Mouse (Mus musculus): ENCODE results near the gene Zfp830. TPM values are rescaled to one million over a fixed set of nuclear protein-coding genes. Genes with fewer than 3 reads are reported as not detected.

Zfp830 gene
- polyA plus RNA-seq, 1 experiment from 2014 or later = 42.5 TPM

GRCm38 (mm10) chr11:82764438-82764924 is 336 bp downstream of the Zfp830 start:
- Histone ChIP-seq H3K4me3 (replicated peaks) (peak overlapping the region; percentile 94), H3K4me2 (peak overlapping the region; percentile 90), H3K27ac (peak overlapping the region; percentile 95), H3K9ac (replicated peaks) (peak overlapping the region; percentile 92), H3K27me3 (no peaks in the 10 kb centered on the region), H3K9me3 (peaks cover 4% of the 10 kb centered on the region; the same call in 1 of the 2 replicates), H3K4me1 (replicated peaks) (peaks cover 21% of the 10 kb centered on the region), H3K36me3 (peaks cover 11% of the 10 kb centered on the region; the same call in 1 of the 2 replicates)
- peak; percentile 84 for ATAC-seq (ENCODE audit: insufficient number of reproducible peaks, insufficient read depth, low FRiP score, low TSS enrichment, low read depth)
- 1% methylated on average over 28 of the region's 28 CpGs for WGBS

GRCm38 (mm10) chr11:82780134-82780533 is 16.0 kb downstream of the Zfp830 start:
- Histone ChIP-seq H3K27me3 (no peaks in the 10 kb centered on the region), H3K9ac (replicated peaks) (peak overlapping the region; percentile 96), H3K36me3 (peaks cover 20% of the 10 kb centered on the region), H3K4me1 (replicated peaks) (peaks cover 17% of the 10 kb centered on the region), H3K27ac (no peak overlapping the region), H3K4me3 (replicated peaks) (peak overlapping the region; percentile 89), H3K9me3 (no peaks in the 10 kb centered on the region), H3K4me2 (peak overlapping the region; percentile 55)
- WGBS = 58% methylated on average over 5 of the region's 5 CpGs
- ATAC-seq (ENCODE audit: insufficient number of reproducible peaks, insufficient read depth, low FRiP score, low TSS enrichment, low read depth) = no peak

GRCm38 (mm10) chr11:82780983-82781903 is 17.1 kb downstream of the Zfp830 start, which contains the start of gene Lig3:
Gene Lig3, plus strand, starts transcription at chr11:82781108.
- H3K27ac ChIP-seq = peak within 1 kb of the TSS; percentile 98
- peaks cover 17% of the 10 kb centered on the region for H3K4me1 ChIP-seq (replicated peaks)
- peaks cover 31% of the 10 kb centered on the region for H3K36me3 ChIP-seq
- H3K27me3 ChIP-seq = no peaks in the 10 kb centered on the region
- peak within 1 kb of the TSS; percentile 96 for H3K9ac ChIP-seq (replicated peaks)
- ATAC-seq (ENCODE audit: insufficient number of reproducible peaks, insufficient read depth, low FRiP score, low TSS enrichment, low read depth) = peak; percentile 93
- WGBS = under 1% methylated on average over 74 of the region's 90 CpGs
- H3K4me2 ChIP-seq = peak within 1 kb of the TSS; percentile 55
- H3K4me3 ChIP-seq (replicated peaks) = peak within 1 kb of the TSS; percentile 89
- H3K9me3 ChIP-seq = no peaks in the 10 kb centered on the region

GRCm38 (mm10) chr11:82782197-82782596 is 18.1 kb downstream of the Zfp830 start:
- no peak for ATAC-seq (ENCODE audit: insufficient number of reproducible peaks, insufficient read depth, low FRiP score, low TSS enrichment, low read depth)
- Histone ChIP-seq H3K36me3 (peaks cover 41% of the 10 kb centered on the region), H3K27me3 (no peaks in the 10 kb centered on the region), H3K9me3 (no peaks in the 10 kb centered on the region), H3K4me3 (replicated peaks) (peak overlapping the region; percentile 89), H3K4me1 (replicated peaks) (peaks cover 17% of the 10 kb centered on the region), H3K9ac (replicated peaks) (peak overlapping the region; percentile 96), H3K4me2 (peak overlapping the region; percentile 55), H3K27ac (0 out of 2 replicates have a peak overlapping the region, but pooled peaks have one; percentile 98)
- WGBS = 45% methylated on average over 6 of the region's 6 CpGs

GRCm38 (mm10) chr11:82783453-82783852 is 19.3 kb downstream of the Zfp830 start:
- no peak overlapping the region for H3K4me3 ChIP-seq (replicated peaks)
- H3K27ac ChIP-seq = no peak overlapping the region
- H3K36me3 ChIP-seq = peaks cover 53% of the 10 kb centered on the region

GRCm38 (mm10) chr11:82806656-82807055 is 42.5 kb downstream of the Zfp830 start:
- 90% methylated on average over 3 of the region's 3 CpGs for WGBS
- Histone ChIP-seq H3K27ac (no peak overlapping the region), H3K9me3 (no peaks in the 10 kb centered on the region), H3K4me1 (replicated peaks) (no peaks in the 10 kb centered on the region), H3K36me3 (peaks cover 45% of the 10 kb centered on the region), H3K4me3 (replicated peaks) (no peak overlapping the region), H3K4me2 (no peak overlapping the region), H3K27me3 (no peaks in the 10 kb centered on the region), H3K9ac (replicated peaks) (no peak overlapping the region)
- ATAC-seq (ENCODE audit: insufficient number of reproducible peaks, insufficient read depth, low FRiP score, low TSS enrichment, low read depth) = no peak

More at GRCm38 (mm10) chr11:82783453-82783852, 19.3 kb downstream of the Zfp830 start:
- H3K4me1 ChIP-seq (replicated peaks) = peaks cover 17% of the 10 kb centered on the region
- WGBS = 90% methylated on average over 11 of the region's 11 CpGs
- no peaks in the 10 kb centered on the region for H3K27me3 ChIP-seq
- no peak for ATAC-seq (ENCODE audit: insufficient number of reproducible peaks, insufficient read depth, low FRiP score, low TSS enrichment, low read depth)
- no peaks in the 10 kb centered on the region for H3K9me3 ChIP-seq
- H3K9ac ChIP-seq (replicated peaks) = no peak overlapping the region; the same call in 1 of the 2 replicates
- no peak overlapping the region for H3K4me2 ChIP-seq

GRCm38 (mm10) chr11:82807370-82807769 is 43.2 kb downstream of the Zfp830 start:
- Histone ChIP-seq H3K4me3 (replicated peaks) (no peak overlapping the region), H3K9ac (replicated peaks) (no peak overlapping the region), H3K4me1 (replicated peaks) (no peaks in the 10 kb centered on the region), H3K36me3 (peaks cover 40% of the 10 kb centered on the region), H3K9me3 (no peaks in the 10 kb centered on the region), H3K4me2 (no peak overlapping the region), H3K27ac (no peak overlapping the region), H3K27me3 (no peaks in the 10 kb centered on the region)
- ATAC-seq (ENCODE audit: insufficient number of reproducible peaks, insufficient read depth, low FRiP score, low TSS enrichment, low read depth) = no peak
- WGBS = 86% methylated on average over 3 of the region's 3 CpGs

GRCm38 (mm10) chr11:82808485-82808884 is 44.3 kb downstream of the Zfp830 start:
- Histone ChIP-seq H3K36me3 (peaks cover 29% of the 10 kb centered on the region), H3K9me3 (no peaks in the 10 kb centered on the region), H3K4me1 (replicated peaks) (no peaks in the 10 kb centered on the region), H3K9ac (replicated peaks) (no peak overlapping the region), H3K27me3 (no peaks in the 10 kb centered on the region), H3K27ac (no peak overlapping the region), H3K4me3 (replicated peaks) (no peak overlapping the region), H3K4me2 (no peak overlapping the region)
- no peak for ATAC-seq (ENCODE audit: insufficient number of reproducible peaks, insufficient read depth, low FRiP score, low TSS enrichment, low read depth)
- 93% methylated on average over 5 of the region's 5 CpGs for WGBS

Other genes with a start within 250 kb of the Zfp830 start
- 0.35 and 0.53 TPM in 2 replicates for gene Cct6b, start within 50 bp of the Zfp830 start, polyA plus RNA-seq (2016; fragmentation: Nextera tagmentation; extraction: Ambion mirVana)
- gene Lig3, start 16.8 kb downstream of the Zfp830 start, polyA plus RNA-seq (2016; fragmentation: Nextera tagmentation; extraction: Ambion mirVana) = 48.3 and 48.6 TPM in 2 replicates
- 18.8 and 19.5 TPM in 2 replicates for gene Rffl, start 106.9 kb downstream of the Zfp830 start, polyA plus RNA-seq (2016; fragmentation: Nextera tagmentation; extraction: Ambion mirVana)
- 10.3 and 11.8 TPM in 2 replicates for gene Rad51d, start 126.3 kb downstream of the Zfp830 start, polyA plus RNA-seq (2016; fragmentation: Nextera tagmentation; extraction: Ambion mirVana)
- gene Fndc8, start 127.8 kb downstream of the Zfp830 start, polyA plus RNA-seq (2016; fragmentation: Nextera tagmentation; extraction: Ambion mirVana) = 0.32 and 0.49 TPM in 2 replicates
- 39.9 and 46.3 TPM in 2 replicates for gene Nle1, start 144.1 kb downstream of the Zfp830 start, polyA plus RNA-seq (2016; fragmentation: Nextera tagmentation; extraction: Ambion mirVana)
- 11.5 and 12.4 TPM in 2 replicates for gene Unc45b, start 146.2 kb downstream of the Zfp830 start, polyA plus RNA-seq (2016; fragmentation: Nextera tagmentation; extraction: Ambion mirVana)
- gene Slfn5, start 187.0 kb downstream of the Zfp830 start, polyA plus RNA-seq (2016; fragmentation: Nextera tagmentation; extraction: Ambion mirVana) = 0.41 and 0.58 TPM in 2 replicates
- gene Slfn9, start 227.5 kb downstream of the Zfp830 start, polyA plus RNA-seq (2016; fragmentation: Nextera tagmentation; extraction: Ambion mirVana) = 18.7 and 19.0 TPM in 2 replicates